Mouse (Mus musculus) monocyte, adult 5-6 weeks (primary cell): ENCODE results near the gene Camkk2. TPM values are rescaled to one million over a fixed set of nuclear protein-coding genes. Genes with fewer than 3 reads are reported as not detected.
A peak's percentile ranks its signal among the peaks of the same experiment; 100 is the strongest.

Experiments used
- ATAC-seq: fragments of 153-309, 156-312 bp; replicated peaks from 2 replicates; pipeline ENCODE4 v1.8.0; 2017; ENCODE audit warnings: mild to moderate bottlenecking; ENCODE audit not compliant: low TSS enrichment, insufficient number of reproducible peaks, severe bottlenecking, poor library complexity, low FRiP score
- total RNA-seq: library from RNA; stranded (forward); fragments of 200-1000, 200-491, 200-594 nt; gene quantifications from 3 replicates; pipeline ENCODE4 v1.2.3, GENCODE M21; 2017

Camkk2 gene
- total RNA-seq, 1 experiment from 2014 or later: 63.5 TPM

- no peak for ATAC-seq
Observed at GRCm38 (mm10) chr5:122756680-122757079, 22.5 kb downstream of the Camkk2 start.

GRCm38 (mm10) chr5:122756144-122756543, 23.1 kb downstream of the Camkk2 start:
- no peak for ATAC-seq

GRCm38 (mm10) chr5:122755620-122756019, 23.6 kb downstream of the Camkk2 start:
- ATAC-seq: no peak

- no peak for ATAC-seq
Observed at GRCm38 (mm10) chr5:122754477-122754876, 24.7 kb downstream of the Camkk2 start.

- ATAC-seq: no peak
Observed at GRCm38 (mm10) chr5:122747950-122748349, 31.3 kb downstream of the Camkk2 start.

GRCm38 (mm10) chr5:122743880-122744422, 35.3 kb downstream of the Camkk2 start:
- no peak for ATAC-seq

- no peak for ATAC-seq
Observed at GRCm38 (mm10) chr5:122736761-122737160, 42.4 kb downstream of the Camkk2 start.

- ATAC-seq: no peak
Observed at GRCm38 (mm10) chr5:122735853-122736252, 43.4 kb downstream of the Camkk2 start.

GRCm38 (mm10) chr5:122733881-122734280, 45.3 kb downstream of the Camkk2 start:
- ATAC-seq: no peak

- no peak for ATAC-seq
Observed at GRCm38 (mm10) chr5:122731991-122732673, 47.1 kb downstream of the Camkk2 start.

GRCm38 (mm10) chr5:122731321-122731720, 47.9 kb downstream of the Camkk2 start:
- peak; percentile 52 for ATAC-seq

- no peak for ATAC-seq
Observed at GRCm38 (mm10) chr5:122730776-122731175, 48.4 kb downstream of the Camkk2 start.

GRCm38 (mm10) chr5:122727096-122727495, 52.1 kb downstream of the Camkk2 start:
- no peak for ATAC-seq

- ATAC-seq: no peak
Observed at GRCm38 (mm10) chr5:122726595-122726994, 52.6 kb downstream of the Camkk2 start.

GRCm38 (mm10) chr5:122726068-122726467, 53.1 kb downstream of the Camkk2 start:
- ATAC-seq: peak; percentile 42; the same call in 1 of the 2 replicates

- ATAC-seq: no peak
Observed at GRCm38 (mm10) chr5:122725453-122725852, 53.8 kb downstream of the Camkk2 start.

GRCm38 (mm10) chr5:122719168-122719567, 60.0 kb downstream of the Camkk2 start:
- no peak; the same call in 1 of the 2 replicates for ATAC-seq

- no peak for ATAC-seq
Observed at GRCm38 (mm10) chr5:122718400-122718799, 60.8 kb downstream of the Camkk2 start.

GRCm38 (mm10) chr5:122716793-122717192, 62.4 kb downstream of the Camkk2 start:
- ATAC-seq: no peak

GRCm38 (mm10) chr5:122715723-122716122, 63.5 kb downstream of the Camkk2 start:
- ATAC-seq: no peak
